In the genomic region with DNA sequence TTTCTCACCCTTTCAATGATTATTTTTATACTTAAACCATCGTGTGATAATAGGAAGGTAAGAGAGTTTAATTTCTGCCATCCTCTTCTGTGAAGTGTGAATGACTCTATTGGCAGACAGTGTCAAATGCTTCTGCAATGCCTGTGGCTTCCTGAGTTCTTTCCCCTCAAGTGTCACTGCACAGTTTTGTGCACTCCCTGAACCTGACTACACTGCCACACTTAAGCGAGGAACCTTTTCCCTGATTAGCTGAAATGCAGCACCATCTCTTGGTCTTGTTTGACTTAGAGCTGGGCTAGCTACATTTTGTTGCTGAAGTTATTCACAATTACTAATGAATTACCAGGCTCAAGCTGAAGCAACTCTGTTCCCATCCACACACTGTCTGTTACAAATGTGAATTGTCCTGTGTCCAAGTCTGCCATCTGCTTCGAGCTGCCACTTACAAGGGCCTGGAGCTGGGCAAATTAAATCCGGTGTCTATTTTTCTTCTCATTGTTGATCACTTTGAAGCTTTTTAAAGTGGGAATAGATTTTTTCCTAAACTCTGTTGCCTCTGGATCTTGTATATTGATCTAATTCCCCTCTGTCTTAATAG, we compare ENCODE assay signal across 12 mouse cellular contexts.
DNase-seq lines count a peak whose midpoint lies in the region; ATAC-seq and TF ChIP-seq lines count a peak whose summit lies in the region.
"Had no signal": no experiment of that assay in that cellular context is flagged by ENCODE, and none has a peak within 500 bp of the region (broad histone marks: within the 10 kb centered on the region; RNA-seq: fewer than 3 reads in every experiment).

No protein-coding gene starts in this region.

- 49% methylated on average over 4 of the region's 4 CpGs for WGBS in lung, embryonic 16.5 days
- WGBS in lung, adult 2 months, result 53% methylated on average over 4 of the region's 4 CpGs

- TF ChIP-seq POLR2A in lung, adult 2 months (IDR thresholded peaks at IDR 0.05; ENCODE audit: borderline replicate concordance, extremely low read depth, low read depth, low read length), result no peak

- H3K4me1 ChIP-seq in lung, embryonic 16.5 days (replicated peaks; ENCODE audit: control insufficient read depth, insufficient read depth, low read length), result peaks cover 10% of the 10 kb centered on the region
- peaks cover 13% of the 10 kb centered on the region for H3K4me1 ChIP-seq in lung, adult 2 months (ENCODE audit: control insufficient read depth, insufficient read depth, low read length)
- H3K4me1 ChIP-seq: embryonic facial prominence, embryonic 10.5 days; heart, embryonic 15.5 days had no signal

- DNase-seq in lung, adult 2 months, result no peak
- peak; percentile 78 for DNase-seq in cerebellum, adult 11-12 months
- peak; percentile 75 for DNase-seq in layer of hippocampus, adult 11-12 months (ENCODE audit: low spot score)
- DNase-seq in lung, postnatal 14 days, result peak; percentile 24
- DNase-seq in heart, adult 18-20 months, result no peak
- DNase-seq in spleen, adult 18-20 months, result no peak

- H3K9me3 ChIP-seq in lung, embryonic 16.5 days (ENCODE audit: control insufficient read depth, low read length), result no peaks in the 10 kb centered on the region
- H3K9me3 ChIP-seq: embryonic facial prominence, embryonic 10.5 days; heart, embryonic 15.5 days had no signal

- no peak for TF ChIP-seq CTCF in lung, adult 2 months (IDR thresholded peaks at IDR 0.05; ENCODE audit: insufficient read depth, low read length)

- H3K27ac ChIP-seq in lung, embryonic 16.5 days (ENCODE audit: low read length), result peak overlapping the region; percentile 95
- H3K27ac ChIP-seq: embryonic facial prominence, embryonic 10.5 days; heart, embryonic 15.5 days; kidney, postnatal 0 days had no signal

- no peaks in the 10 kb centered on the region for H3K36me3 ChIP-seq in lung, embryonic 16.5 days (ENCODE audit: control insufficient read depth, insufficient read depth, low read length)
- H3K36me3 ChIP-seq: embryonic facial prominence, embryonic 10.5 days; heart, embryonic 15.5 days had no signal

- ATAC-seq in lung, embryonic 16.5 days (ENCODE audit: low read depth), result peak; percentile 76
- ATAC-seq in monocyte, adult 5-6 weeks (replicated peaks; ENCODE audit: insufficient number of reproducible peaks, low FRiP score, low TSS enrichment, poor library complexity, severe bottlenecking), result no peak

- H3K4me3 ChIP-seq in lung, embryonic 16.5 days (ENCODE audit: low read length), result no peak overlapping the region
- H3K4me3 ChIP-seq in lung, adult 2 months (replicated peaks; ENCODE audit: extremely low read depth, low read depth, low read length), result no peak overlapping the region
- H3K4me3 ChIP-seq: embryonic facial prominence, embryonic 10.5 days; heart, embryonic 15.5 days; myocyte had no signal

- H3K27me3 ChIP-seq in lung, embryonic 16.5 days (ENCODE audit: control insufficient read depth, insufficient read depth, low read depth, low read length), result no peaks in the 10 kb centered on the region
- H3K27me3 ChIP-seq: heart, embryonic 15.5 days had no signal

- no peak overlapping the region for H3K9ac ChIP-seq in lung, embryonic 16.5 days (ENCODE audit: low read length)
- H3K9ac ChIP-seq: heart, embryonic 15.5 days had no signal

- no peak overlapping the region for H3K4me2 ChIP-seq in lung, embryonic 16.5 days (ENCODE audit: low read depth, low read length)
- H3K4me2 ChIP-seq: heart, embryonic 15.5 days had no signal

Comparison
In these comparisons a context has a peak if more than half of its experiments do, and no peak if none do; other contexts are left out.
1. DNase-seq: peak in cerebellum, adult 11-12 months (single experiment), layer of hippocampus, adult 11-12 months (single experiment) and lung, postnatal 14 days (single experiment); none in lung, adult 2 months (single experiment), heart, adult 18-20 months (0 of 2) and spleen, adult 18-20 months (0 of 2).